Mouse (Mus musculus) heart, embryonic 16.5 days (tissue): ENCODE measurements around the gene Vegfa. TPM values are rescaled to one million over a fixed set of nuclear protein-coding genes. Genes with fewer than 3 reads are reported as not detected.

ENCODE experiments used
- ATAC-seq: fragments of 200-750 bp; cut with Nextera tagmentation; replicated peaks from 2 replicates; pipeline ENCODE4 v1.8.0; 2017; ENCODE audit warnings: moderate number of reproducible peaks; ENCODE audit not compliant: insufficient read depth, low FRiP score; ENCODE audit errors: extremely low read depth
- H3K27ac ChIP-seq: fragments of 300-500 bp; sonication (generic); 2 replicates; pipeline ENCODE4 v1.5.1; 2014; ENCODE audit warnings: mild to moderate bottlenecking, low read length, control low read depth, moderate library complexity
- H3K27me3 ChIP-seq: fragments of 300-500 bp; sonication (generic); 2 replicates; pipeline ENCODE4 v1.6.1; 2014; ENCODE audit warnings: low read length, mixed read lengths; ENCODE audit not compliant: control insufficient read depth, insufficient read depth
- H3K36me3 ChIP-seq: fragments of 300-500 bp; sonication (generic); 2 replicates; pipeline ENCODE4 v1.6.1; 2014; ENCODE audit not compliant: control insufficient read depth, insufficient read depth
- H3K4me1 ChIP-seq: fragments of 300-500 bp; sonication (generic); 2 replicates; pipeline ENCODE4 v1.6.1; 2014; ENCODE audit warnings: low read length, mixed read lengths; ENCODE audit not compliant: control insufficient read depth, insufficient read depth
- H3K4me2 ChIP-seq: fragments of 300-500 bp; sonication (generic); 2 replicates; pipeline ENCODE4 v1.6.1; 2014; ENCODE audit warnings: low read depth, mild to moderate bottlenecking, control low read depth, low read length
- H3K4me3 ChIP-seq: fragments of 300-500 bp; sonication (generic); 2 replicates; pipeline ENCODE4 v1.5.1; 2014; ENCODE audit warnings: mild to moderate bottlenecking, control low read depth, low read length
- H3K9ac ChIP-seq: fragments of 300-500 bp; sonication (generic); 2 replicates; pipeline ENCODE4 v1.6.1; 2014; ENCODE audit warnings: low read length, control low read depth
- H3K9me3 ChIP-seq: fragments of 300-500 bp; sonication (generic); replicated peaks from 2 replicates; pipeline ENCODE4 v1.6.1; 2016; ENCODE audit warnings: low read length; ENCODE audit not compliant: control insufficient read depth
- WGBS: fragments of 180-500 bp; shearing (Covaris S2); extraction: QIAGEN DNeasy Blood & Tissue Kit; methylation state at CpG from one replicate; pipeline ENCODE4 v1.1.7; 2014; 5-methylcytosine and 5-hydroxymethylcytosine counted together
- polyA plus RNA-seq: library from polyadenylated mRNA; unstranded; fragments of >200 nt; fragmentation: Nextera tagmentation; extraction: Ambion mirVana; gene quantifications from 2 replicates; pipeline ENCODE4 v1.2.1, GENCODE M21; 2015

Vegfa gene
- polyA plus RNA-seq, 1 experiment from 2014 or later, result 6.4 TPM

DNA sequence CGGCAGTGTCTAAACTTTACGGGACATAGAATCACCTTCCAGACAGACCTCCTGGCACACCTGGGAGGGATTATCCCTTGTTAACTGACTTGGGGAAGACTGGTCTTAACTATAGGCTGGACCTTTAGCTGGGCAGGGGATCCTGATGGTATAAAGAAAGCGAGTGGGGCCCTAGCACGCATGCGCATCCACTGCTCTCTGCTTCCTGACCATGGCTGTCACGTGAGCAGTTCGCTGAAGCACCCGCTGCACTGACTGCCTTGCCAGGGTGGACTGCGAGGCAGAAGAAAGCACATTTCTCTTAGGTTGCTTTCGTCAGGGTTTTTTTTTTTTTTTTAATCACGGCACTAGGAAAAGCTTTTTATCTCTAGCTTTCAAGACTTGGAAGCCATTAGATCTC, 63.8 kb downstream of the Vegfa start:
- Histone ChIP-seq H3K27ac (no peak overlapping the region), H3K4me1 (peaks cover 3% of the 10 kb centered on the region; the same call in 1 of the 2 replicates), H3K9ac (no peak overlapping the region), H3K4me3 (no peak overlapping the region), H3K9me3 (no peaks in the 10 kb centered on the region), H3K36me3 (no peaks in the 10 kb centered on the region), H3K4me2 (no peak overlapping the region), H3K27me3 (no peaks in the 10 kb centered on the region)
- WGBS, result 79% methylated on average over 11 of the region's 11 CpGs
- no peak for ATAC-seq

Other genes with a start within 250 kb of the Vegfa start
- gene Mrps18a, start 78.6 kb upstream of the Vegfa start, polyA plus RNA-seq, result 129 and 137 TPM in 2 replicates
- gene Rsph9, start 111.8 kb upstream of the Vegfa start, polyA plus RNA-seq, result 6.9 and 8.0 TPM in 2 replicates
- 32.7 and 39.4 TPM in 2 replicates for gene Mad2l1bp, start 121.2 kb upstream of the Vegfa start, polyA plus RNA-seq
- 36.9 and 42.6 TPM in 2 replicates for gene Gtpbp2, start 128.7 kb upstream of the Vegfa start, polyA plus RNA-seq
- 11.7 and 13.4 TPM in 2 replicates for gene Polh, start 170.3 kb upstream of the Vegfa start, polyA plus RNA-seq
- 20.5 and 20.6 TPM in 2 replicates for gene Xpo5, start 170.4 kb upstream of the Vegfa start, polyA plus RNA-seq
- gene Polr1c, start 215.7 kb upstream of the Vegfa start, polyA plus RNA-seq, result 46.3 and 47.8 TPM in 2 replicates
- gene Yipf3, start 215.7 kb upstream of the Vegfa start, polyA plus RNA-seq, result 78.4 and 89.3 TPM in 2 replicates
- gene Lrrc73, start 221.2 kb upstream of the Vegfa start, polyA plus RNA-seq, result 0.64 and 0.68 TPM in 2 replicates